Mouse (Mus musculus): Measurements from ENCODE around the gene Tspyl3.
"Not testable (repeated sequence)": the region's sequence is repeated elsewhere in the genome, so short reads cannot be mapped to it uniquely, and the experiment has no call there.

DNA sequence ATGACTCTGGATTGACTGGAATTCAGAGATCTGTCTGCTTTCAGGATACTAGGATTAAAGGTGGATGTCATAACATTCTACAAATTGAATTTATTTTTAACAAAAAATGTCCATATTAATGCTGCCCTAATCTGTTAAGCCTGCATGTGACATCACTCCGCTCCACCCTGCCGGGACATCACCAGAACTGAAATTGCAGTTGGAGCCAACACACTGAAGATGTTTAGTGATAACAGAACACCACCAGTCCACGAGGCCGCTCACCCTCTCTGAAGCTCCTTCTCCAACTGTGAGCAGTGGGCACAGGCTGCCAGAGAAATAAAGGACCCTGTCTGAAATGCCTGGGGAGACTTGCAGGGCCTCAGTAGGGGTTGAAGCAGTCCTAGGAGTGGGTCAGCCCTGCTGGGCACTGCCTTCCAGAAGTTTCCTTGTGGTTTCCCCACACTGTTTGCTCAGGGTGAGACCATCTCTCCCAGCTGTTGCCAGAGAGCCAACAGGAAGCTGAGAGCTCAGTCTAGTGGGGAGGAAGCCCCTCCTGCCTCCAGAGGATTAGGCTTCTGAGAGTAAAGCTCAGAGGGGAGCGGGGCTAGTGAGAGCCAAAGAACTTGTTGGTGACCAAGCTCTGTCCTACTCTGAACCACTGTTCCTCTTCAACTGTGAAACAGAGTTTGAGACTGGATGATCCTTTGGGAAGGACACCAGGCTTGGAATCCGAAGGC, 49.1 kb upstream of the Tspyl3 start:
- TF ChIP-seq CTCF (IDR thresholded peaks at IDR 0.05; ENCODE audit: low read depth, low read length); GATA1 (IDR thresholded peaks at IDR 0.05; ENCODE audit: borderline replicate concordance, low read length); POLR2AphosphoS5 (IDR thresholded peaks at IDR 0.05; ENCODE audit: insufficient replicate concordance, low read depth, low read length): not testable (repeated sequence)
